In the genomic region with DNA sequence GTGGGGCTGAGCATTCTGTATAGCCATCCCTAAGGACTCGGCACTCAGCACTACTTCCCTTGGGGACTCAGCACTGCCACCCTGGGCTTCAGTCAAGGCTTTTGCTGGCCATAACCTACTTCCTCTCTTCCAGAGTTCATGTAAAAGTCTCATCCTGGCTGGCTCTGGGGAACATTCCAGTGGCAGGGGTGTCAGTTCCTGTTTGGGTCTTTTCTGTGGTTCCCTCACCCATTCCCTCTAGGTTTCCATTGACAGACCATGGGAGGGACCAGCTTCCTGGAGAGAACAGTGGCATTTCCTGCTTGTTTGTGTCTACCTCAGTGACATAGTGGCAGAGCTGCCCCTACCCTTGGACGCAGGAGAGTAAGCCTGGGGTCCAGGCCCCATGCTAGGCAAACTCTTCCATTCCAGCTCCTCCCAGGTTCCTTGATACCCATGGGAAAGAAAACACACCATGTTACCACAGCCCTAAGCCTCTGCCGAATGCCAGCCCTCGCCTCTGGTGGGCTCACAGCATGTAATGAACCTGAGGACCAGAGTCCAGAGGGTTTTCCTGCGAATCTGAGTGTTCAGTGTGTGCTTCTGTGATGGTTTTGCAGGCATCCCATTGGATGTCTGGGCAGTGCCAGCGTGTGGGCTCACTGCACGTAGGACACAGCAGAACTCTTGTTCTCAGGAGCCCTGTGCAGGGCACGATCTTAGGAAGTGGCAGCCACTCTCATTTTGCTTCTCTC, we compare ENCODE assay signal across 17 mouse cellular contexts. TPM values are rescaled to one million over a fixed set of nuclear protein-coding genes. Genes with fewer than 3 reads are reported as not detected.
DNase-seq lines count a peak whose midpoint lies in the region; ATAC-seq and TF ChIP-seq lines count a peak whose summit lies in the region.
"Had no signal": no experiment of that assay in that cellular context is flagged by ENCODE, and none has a peak within 500 bp of the region (broad histone marks: within the 10 kb centered on the region; RNA-seq: fewer than 3 reads in every experiment).

No protein-coding gene starts in this region.

- peak; percentile 19 for DNase-seq in adrenal gland, postnatal 14 days
- no peak for DNase-seq in adrenal gland, postnatal 4 days (ENCODE audit: low spot score in 2 of 2)
- peak; percentile 63 for DNase-seq in kidney, adult 11 months
- DNase-seq in kidney, adult 2 months: peak; percentile 77
- peak; percentile 50 for DNase-seq in lung, postnatal 0 days (ENCODE audit: low spot score)
- no peak for DNase-seq in left cerebral cortex, adult 8-10 months (ENCODE audit: low spot score in 2 of 2)
- no peak for DNase-seq in urinary bladder, adult 18-20 months (ENCODE audit: low spot score in 2 of 2)
- DNase-seq: spleen, adult 18-20 months had no signal

- no peaks in the 10 kb centered on the region for H3K9me3 ChIP-seq in kidney, embryonic 14.5 days (ENCODE audit: control insufficient read depth, low read length)
- H3K9me3 ChIP-seq in lung, postnatal 0 days (ENCODE audit: low read length): no peaks in the 10 kb centered on the region
- H3K9me3 ChIP-seq: forebrain, embryonic 12.5 days; heart, embryonic 13.5 days; liver, embryonic 15.5 days had no signal

- WGBS in kidney, embryonic 14.5 days: 87% methylated on average over 8 of the region's 8 CpGs
- 75% methylated on average over 8 of the region's 8 CpGs for WGBS in kidney, adult 2 months
- 74% methylated on average over 8 of the region's 8 CpGs for WGBS in lung, postnatal 0 days

- peaks cover 63% of the 10 kb centered on the region for H3K36me3 ChIP-seq in kidney, embryonic 14.5 days (ENCODE audit: control insufficient read depth, insufficient read depth, low read length)
- H3K36me3 ChIP-seq in kidney, adult 2 months (ENCODE audit: control insufficient read depth, insufficient read depth, low read length): no peaks in the 10 kb centered on the region
- peaks cover 30% of the 10 kb centered on the region; the same call in 1 of the 2 replicates for H3K36me3 ChIP-seq in lung, postnatal 0 days (ENCODE audit: insufficient read depth, low read length)

- no peak overlapping the region for H3K27ac ChIP-seq in kidney, embryonic 14.5 days (ENCODE audit: low read depth, low read length)
- peak overlapping the region; percentile 78 for H3K27ac ChIP-seq in kidney, adult 2 months (ENCODE audit: insufficient read depth, low read depth, low read length)
- peak overlapping the region; percentile 70 for H3K27ac ChIP-seq in lung, postnatal 0 days (ENCODE audit: low read length)
- H3K27ac ChIP-seq: forebrain, embryonic 12.5 days; heart, embryonic 13.5 days; liver, embryonic 15.5 days had no signal

- H3K4me1 ChIP-seq in kidney, embryonic 14.5 days (ENCODE audit: control insufficient read depth, insufficient read depth, low read length): no peaks in the 10 kb centered on the region
- no peaks in the 10 kb centered on the region for H3K4me1 ChIP-seq in kidney, adult 2 months (ENCODE audit: control insufficient read depth, insufficient read depth, low read length)
- no peaks in the 10 kb centered on the region for H3K4me1 ChIP-seq in lung, postnatal 0 days (ENCODE audit: insufficient read depth, low read depth, low read length)
- H3K4me1 ChIP-seq: forebrain, embryonic 12.5 days; heart, embryonic 13.5 days; liver, embryonic 15.5 days had no signal

- no peak for TF ChIP-seq CTCF in kidney, adult 2 months (conservative IDR thresholded peaks at IDR 0.05; ENCODE audit: insufficient read depth, insufficient read length, low read depth, low read length)
- TF ChIP-seq CTCF in lung, postnatal 0 days (IDR thresholded peaks at IDR 0.05): no peak

- peak; percentile 62 for TF ChIP-seq EP300 in lung, postnatal 0 days (IDR thresholded peaks at IDR 0.05)

- no peak overlapping the region for H3K4me3 ChIP-seq in kidney, embryonic 14.5 days (ENCODE audit: low read length)
- H3K4me3 ChIP-seq in kidney, adult 2 months (ENCODE audit: insufficient read depth, low read depth, low read length): no peak overlapping the region
- H3K4me3 ChIP-seq in lung, postnatal 0 days (ENCODE audit: low read depth, low read length): no peak overlapping the region
- H3K4me3 ChIP-seq: forebrain, embryonic 12.5 days; heart, embryonic 13.5 days; liver, embryonic 15.5 days had no signal

- H3K4me2 ChIP-seq in kidney, embryonic 14.5 days (replicated peaks; ENCODE audit: low read depth, low read length): no peak overlapping the region
- no peak overlapping the region for H3K4me2 ChIP-seq in lung, postnatal 0 days (replicated peaks; ENCODE audit: low read depth, low read length)
- H3K4me2 ChIP-seq: forebrain, embryonic 12.5 days; heart, embryonic 13.5 days; liver, embryonic 15.5 days had no signal

- TF ChIP-seq POLR2A in kidney, adult 2 months (IDR thresholded peaks at IDR 0.05; ENCODE audit: low read depth, low read length): no peak

- no peaks in the 10 kb centered on the region for H3K27me3 ChIP-seq in kidney, embryonic 14.5 days (ENCODE audit: control insufficient read depth, insufficient read depth, low read length)
- H3K27me3 ChIP-seq in kidney, adult 2 months (replicated peaks; ENCODE audit: control insufficient read depth, insufficient read depth, low read length): no peaks in the 10 kb centered on the region
- no peaks in the 10 kb centered on the region for H3K27me3 ChIP-seq in lung, postnatal 0 days (replicated peaks; ENCODE audit: insufficient read depth, low read length)
- H3K27me3 ChIP-seq: forebrain, embryonic 12.5 days; heart, embryonic 13.5 days; liver, embryonic 15.5 days had no signal

- H3K9ac ChIP-seq in kidney, embryonic 14.5 days (ENCODE audit: low read depth, low read length): no peak overlapping the region
- H3K9ac ChIP-seq in lung, postnatal 0 days (replicated peaks; ENCODE audit: low read depth): no peak overlapping the region
- H3K9ac ChIP-seq: forebrain, embryonic 12.5 days; heart, embryonic 13.5 days; liver, embryonic 15.5 days had no signal

- no peak for ATAC-seq in kidney, embryonic 14.5 days (ENCODE audit: low FRiP score, low TSS enrichment)
- ATAC-seq in lung, postnatal 0 days: peak; percentile 59
- ATAC-seq: hindbrain, embryonic 16.5 days had no signal

RNA-seq across cellular contexts. Expression of a gene that starts 27.6 kb away (rescaled TPM):
- total RNA-seq in adrenal gland, postnatal 14 days (2021): 0.11 TPM in 1 of 2 replicates, not detected in the other
- not detected for total RNA-seq in adrenal gland, postnatal 4 days (2021)
- not detected in 2 replicates for polyA plus RNA-seq in kidney, embryonic 14.5 days (2014; fragmentation: Nextera tagmentation; extraction: Ambion mirVana)
- 0.05 and 0.06 TPM in 2 replicates for polyA plus RNA-seq in kidney, adult 2 months (2012; rRNA removed)
- polyA plus RNA-seq in lung, postnatal 0 days (2015; fragmentation: Nextera tagmentation; extraction: Ambion mirVana): 0.05 and 0.08 TPM in 2 replicates
- total RNA-seq in left cerebral cortex, adult 8-10 months (2022): under 1 TPM; 0.13 to 0.21 (median 0.15) TPM
- total RNA-seq: megakaryocyte-erythroid progenitor cell, adult 5-6 weeks; monocyte, adult 5-6 weeks had no signal
- polyA plus RNA-seq: embryonic facial prominence, embryonic 14.5 days; heart, embryonic 13.5 days; neural tube, embryonic 14.5 days had no signal

RNA-seq across cellular contexts. Expression of a gene that starts 42.0 kb away (rescaled TPM):
- 17.3 and 18.9 TPM in 2 replicates for total RNA-seq in adrenal gland, postnatal 14 days (2021)
- total RNA-seq in adrenal gland, postnatal 4 days (2021): 10 to 100 TPM; 34.8 to 35.5 TPM
- 39.8 and 45.0 TPM in 2 replicates for polyA plus RNA-seq in kidney, embryonic 14.5 days (2014; fragmentation: Nextera tagmentation; extraction: Ambion mirVana)
- 14.2 and 16.0 TPM in 2 replicates for polyA plus RNA-seq in kidney, adult 2 months (2012; rRNA removed)
- 368 and 414 TPM in 2 replicates for polyA plus RNA-seq in lung, postnatal 0 days (2015; fragmentation: Nextera tagmentation; extraction: Ambion mirVana)
- 10 to 100 TPM; 41.8 to 46.2 (median 44.9) TPM for total RNA-seq in left cerebral cortex, adult 8-10 months (2022)

Comparison
In these comparisons a context has a peak if more than half of its experiments do, and no peak if none do; other contexts are left out.
1. DNase-seq: peak in adrenal gland, postnatal 14 days (single experiment), kidney, adult 11 months (single experiment), kidney, adult 2 months (single experiment) and lung, postnatal 0 days (single experiment); none in adrenal gland, postnatal 4 days (0 of 2), left cerebral cortex, adult 8-10 months (0 of 2) and urinary bladder, adult 18-20 months (0 of 2).